Mouse (Mus musculus) gastrocnemius, postnatal 14 days (tissue): ENCODE measurements around the gene Eno3. TPM values are rescaled to one million over a fixed set of nuclear protein-coding genes. Genes with fewer than 3 reads are reported as not detected.

Source experiments
- DNase-seq: peaks from one replicate; pipeline ENCODE4 v3.0.0; 2021; ENCODE audit warnings: mixed read lengths
- intact Hi-C: fragments of 180-260 bp; cut with DNase I; formaldehyde crosslinking; loops from one replicate; pipeline ENCODE4 v1.15.1; 2025; ENCODE audit warnings: low total_unique reads
- total RNA-seq, 2 experiments: library from RNA; stranded (reverse); gene quantifications; 2 replicates each; pipeline ENCODE4 v1.2.3; 2021

The Eno3 gene
- total RNA-seq, 2 experiments from 2014 or later = 6,763 to 7,262 TPM

DNA sequence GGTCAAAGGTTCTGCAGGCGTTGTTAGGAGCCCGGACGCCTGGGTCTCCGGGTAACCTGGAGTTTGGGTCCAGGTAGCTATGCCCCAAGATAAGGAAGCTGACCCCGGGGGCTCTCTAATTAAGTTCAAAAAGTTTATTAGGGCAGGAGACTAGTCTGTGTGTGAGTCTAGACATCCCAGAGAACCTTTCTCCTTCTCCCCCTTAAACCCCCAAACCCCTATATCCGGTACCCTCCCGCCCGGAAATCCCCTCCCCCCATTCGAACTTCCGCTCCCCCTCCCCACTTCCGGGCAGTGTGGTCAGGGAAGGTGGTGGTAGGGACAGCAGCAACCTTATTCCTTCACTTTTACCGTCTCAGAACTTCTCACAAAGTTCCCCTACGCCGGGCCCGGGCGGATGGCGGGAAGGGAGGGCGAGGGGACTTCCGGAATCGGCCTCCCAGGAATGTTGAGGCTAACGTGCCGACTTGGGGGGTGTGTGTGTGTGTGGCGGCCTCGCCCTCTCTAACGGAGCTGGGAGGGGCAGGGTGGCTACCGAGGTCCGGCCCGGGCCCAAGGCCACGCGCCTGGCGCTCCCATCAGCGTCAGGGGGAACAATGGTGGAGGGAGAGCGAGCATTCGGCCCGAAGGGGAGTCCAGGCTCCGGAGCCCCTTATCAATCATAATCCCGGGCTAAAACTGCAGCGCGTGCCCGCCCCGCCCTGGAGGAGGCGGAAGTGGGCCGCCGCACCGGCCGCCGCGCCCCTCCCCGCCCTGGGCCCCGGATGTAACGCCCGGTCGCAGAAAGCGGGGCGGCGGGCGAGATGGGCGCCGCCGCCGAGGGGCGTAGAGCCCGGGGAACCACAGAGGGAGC lies 3.4 kb upstream of the Eno3 start:
- DNase-seq = peak; percentile 70
- intact Hi-C loops = no loop called here

- peak; percentile 84 for DNase-seq
- intact Hi-C loops = no loop called here
These were observed 2.6 kb upstream of the Eno3 start, which contains the start of gene Pfn1 for GRCm38 (mm10) chr11:70654198-70654922. Gene Pfn1 (minus strand): TSS chr11:70654644.

DNA sequence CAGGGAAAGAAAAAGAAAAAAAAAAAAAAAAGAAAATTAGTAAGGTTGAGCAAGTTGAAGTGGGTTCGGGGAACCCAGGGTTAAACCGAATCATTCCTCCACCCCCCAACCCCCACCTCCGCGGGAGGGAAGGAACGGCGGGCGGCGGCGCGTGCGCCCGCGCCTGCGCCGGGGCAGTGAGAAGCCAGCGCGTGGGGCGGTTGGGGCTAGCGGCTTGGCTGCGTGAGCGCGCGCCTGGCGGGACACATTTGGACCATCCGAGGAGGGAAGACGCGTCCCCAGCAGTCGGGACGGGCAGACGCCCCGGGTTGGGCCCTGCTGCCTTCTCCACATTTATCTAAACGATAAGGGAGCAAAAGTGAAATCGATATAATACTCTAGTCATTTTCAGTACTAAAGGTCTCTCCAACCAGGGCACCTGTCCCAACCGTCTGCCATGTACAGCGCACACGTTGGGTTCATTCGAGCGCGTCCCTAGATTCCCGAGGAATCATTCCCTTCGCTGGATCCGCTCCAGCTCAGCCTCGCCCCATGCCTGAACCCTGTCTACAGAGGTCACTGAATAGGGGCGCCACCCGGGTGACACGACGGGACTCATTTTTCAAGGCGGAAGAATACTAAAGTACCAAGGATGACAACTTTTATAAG lies 2.0 kb upstream of the Eno3 start:
- intact Hi-C loops = no loop called here
- DNase-seq = peak; percentile 92

DNA sequence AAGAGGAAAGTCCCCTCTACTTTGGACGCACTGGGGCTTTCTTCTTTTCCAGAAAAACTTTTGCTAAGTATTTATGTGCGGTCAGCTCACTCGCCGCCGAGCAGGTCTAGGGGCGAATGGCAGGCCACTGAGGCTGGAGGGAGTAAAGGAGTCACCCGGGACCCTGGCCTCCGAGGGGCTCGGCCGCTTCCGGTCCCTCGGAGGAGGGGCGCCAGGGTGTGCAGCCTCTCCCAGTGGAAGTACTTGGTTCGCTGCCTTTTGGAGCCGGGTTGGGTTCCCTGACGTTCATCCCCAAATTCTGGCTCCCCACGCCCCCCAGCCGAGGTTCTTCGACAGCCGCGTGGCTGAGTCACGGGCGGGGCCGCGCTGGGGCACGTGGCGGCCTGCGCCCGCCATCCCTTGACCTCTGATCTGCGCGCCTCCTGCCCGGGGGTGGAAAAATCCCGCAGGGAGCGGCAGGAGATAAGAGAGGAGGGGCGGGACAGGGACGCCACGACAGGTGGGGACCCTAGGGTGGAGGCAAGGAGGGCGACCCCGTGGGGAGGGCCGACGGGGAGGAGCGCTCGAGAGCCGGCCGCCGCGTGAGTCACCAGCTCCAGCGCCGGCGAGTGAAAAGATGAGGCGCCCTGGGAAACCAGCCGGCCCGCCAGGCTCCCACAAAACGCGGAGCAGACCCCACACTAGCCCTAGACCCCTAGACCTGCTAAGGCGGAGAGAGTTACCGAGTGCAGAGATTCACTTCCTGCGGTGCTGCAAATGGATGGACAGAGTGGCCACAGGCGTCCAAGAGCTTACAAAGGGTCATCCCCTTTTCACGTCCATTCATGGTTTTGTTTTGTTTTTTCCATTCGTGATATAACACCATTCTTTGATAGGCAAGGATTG lies 1.2 kb upstream of the Eno3 start:
- intact Hi-C loops = no loop called here
- DNase-seq = peak; percentile 84

DNA sequence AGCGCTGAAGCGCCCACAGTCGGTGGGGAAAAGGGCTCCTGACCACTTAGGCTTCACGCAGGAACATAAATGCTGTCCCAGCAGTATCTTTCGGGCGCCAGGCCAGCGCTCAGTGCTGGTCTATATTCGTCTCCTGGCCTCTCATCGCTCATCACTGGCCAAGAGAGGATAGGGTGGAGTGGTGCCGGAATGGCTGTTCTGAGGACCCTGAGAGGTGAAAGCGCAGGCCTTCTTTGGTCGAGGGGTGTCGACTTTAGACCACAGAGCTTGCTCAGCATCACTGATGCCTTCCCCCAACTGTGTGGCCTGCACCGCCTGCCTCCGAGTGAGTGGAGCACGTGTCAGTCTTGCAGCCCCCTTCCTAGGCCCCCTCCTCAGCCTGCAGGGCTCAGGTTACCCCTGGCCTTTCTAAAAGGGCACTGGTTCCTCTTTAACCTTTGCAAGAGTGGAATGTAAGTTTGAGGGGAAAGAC lies 510 bp upstream of the Eno3 start:
- peak; percentile 85 for DNase-seq
- intact Hi-C loops = no loop called here

- intact Hi-C loops = no loop called here
- no peak for DNase-seq
These were observed 571 bp downstream of the Eno3 start for GRCm38 (mm10) chr11:70657573-70657972.

DNA sequence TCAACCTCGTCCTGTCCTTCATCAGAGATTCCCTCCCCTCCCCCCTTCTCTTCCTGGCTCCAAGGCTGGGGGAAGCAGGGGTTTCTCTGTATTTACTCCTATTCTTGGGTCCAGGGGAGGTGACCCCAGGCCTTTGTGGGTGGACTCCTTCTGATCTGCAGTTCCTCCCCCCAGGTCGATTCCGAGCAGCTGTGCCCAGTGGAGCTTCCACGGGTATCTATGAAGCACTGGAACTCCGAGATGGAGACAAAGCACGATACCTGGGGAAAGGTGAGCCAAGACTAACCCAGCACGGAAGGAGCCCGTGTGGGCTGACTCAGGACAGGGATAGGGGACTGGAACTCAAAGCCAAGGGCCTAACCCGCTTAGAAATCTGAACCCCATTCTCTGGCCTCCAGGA lies 989 bp downstream of the Eno3 start:
- intact Hi-C loops = no loop called here
- no peak for DNase-seq

DNA sequence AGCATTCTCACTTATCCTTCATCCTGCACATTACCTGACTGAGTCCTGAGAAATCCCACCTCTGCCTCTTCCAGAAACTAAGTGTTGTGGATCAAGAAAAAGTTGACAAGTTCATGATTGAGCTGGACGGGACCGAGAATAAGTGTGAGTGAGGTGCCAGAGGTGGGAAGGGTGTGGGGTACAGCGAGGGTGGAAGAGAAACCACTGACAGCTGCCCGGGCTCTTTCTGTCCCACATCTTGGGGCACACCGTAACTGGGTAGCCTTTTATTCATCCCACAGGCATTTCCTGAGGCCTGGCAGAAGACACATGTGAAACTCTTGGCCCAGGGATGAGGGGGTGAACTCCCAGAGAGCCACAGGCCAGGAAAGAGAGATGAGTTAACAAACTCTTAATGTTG lies 1.5 kb downstream of the Eno3 start:
- intact Hi-C loops = no loop called here
- no peak for DNase-seq

DNA sequence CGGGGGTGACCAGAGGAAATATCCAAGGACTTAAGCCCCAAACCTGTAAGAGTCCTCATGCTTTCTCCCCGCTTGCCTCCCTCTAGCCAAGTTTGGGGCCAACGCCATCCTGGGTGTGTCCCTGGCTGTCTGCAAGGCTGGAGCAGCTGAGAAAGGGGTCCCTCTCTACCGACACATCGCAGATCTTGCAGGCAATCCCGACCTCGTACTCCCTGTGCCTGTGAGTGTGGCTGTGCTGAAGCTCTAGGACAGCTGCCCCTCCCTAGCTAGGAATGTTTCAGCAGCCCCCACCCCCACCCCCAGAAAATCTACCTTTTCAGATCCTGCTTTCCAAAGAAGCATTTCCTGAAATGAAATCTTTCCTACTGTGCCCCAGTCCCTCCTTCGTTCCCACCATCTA lies 1.9 kb downstream of the Eno3 start:
- intact Hi-C loops = no loop called here
- DNase-seq = no peak

DNA sequence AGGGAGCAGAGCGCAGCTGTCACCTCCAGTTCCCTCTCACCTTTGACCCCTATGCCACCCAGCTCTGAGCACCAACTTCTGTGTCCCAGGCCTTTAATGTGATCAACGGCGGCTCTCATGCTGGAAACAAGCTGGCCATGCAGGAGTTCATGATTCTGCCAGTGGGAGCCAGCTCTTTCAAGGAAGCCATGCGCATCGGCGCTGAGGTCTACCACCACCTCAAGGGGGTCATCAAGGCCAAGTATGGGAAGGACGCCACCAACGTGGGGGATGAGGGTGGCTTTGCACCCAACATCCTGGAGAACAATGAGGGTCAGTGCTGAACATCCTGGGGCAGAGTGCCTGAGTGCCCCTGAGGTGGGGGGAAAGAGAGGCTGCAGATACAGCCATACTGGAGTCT lies 3.6 kb downstream of the Eno3 start:
- intact Hi-C loops = no loop called here
- no peak for DNase-seq

- intact Hi-C loops = no loop called here
- DNase-seq = no peak
These were observed 6.1 kb downstream of the Eno3 start for GRCm38 (mm10) chr11:70663101-70663500.

DNA sequence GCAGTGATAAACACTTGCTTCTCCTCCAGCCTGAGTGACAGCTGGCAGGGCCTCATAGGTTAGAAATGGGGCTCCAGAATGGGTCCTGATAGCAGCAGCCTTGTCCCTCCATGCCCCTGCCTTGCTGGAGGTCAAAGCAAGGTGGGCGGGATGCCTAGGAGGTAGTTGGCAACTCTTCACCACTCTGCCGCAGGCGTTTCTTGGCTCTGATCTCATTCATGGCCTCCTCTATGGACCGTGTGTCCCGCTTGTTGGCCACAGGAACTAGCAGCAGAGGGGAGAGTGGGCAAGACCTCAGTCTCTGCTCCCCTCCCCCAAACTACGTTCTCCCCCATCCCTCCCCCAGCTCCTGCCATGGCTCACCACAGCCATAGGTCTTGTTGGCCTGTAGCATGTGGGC lies 7.0 kb downstream of the Eno3 start:
- intact Hi-C loops = no loop called here
- no peak for DNase-seq

- intact Hi-C loops = no loop called here
- no peak for DNase-seq
These were observed 7.7 kb downstream of the Eno3 start for GRCm38 (mm10) chr11:70664741-70665140.

GRCm38 (mm10) chr11:70666687-70667086 lies 9.7 kb downstream of the Eno3 start:
- intact Hi-C loops = no loop called here

GRCm38 (mm10) chr11:70667271-70668150 lies 10.5 kb downstream of the Eno3 start:
- intact Hi-C loops = no loop called here
- DNase-seq = no peak

More at GRCm38 (mm10) chr11:70666687-70667086, 9.7 kb downstream of the Eno3 start:
- DNase-seq = no peak

GRCm38 (mm10) chr11:70668335-70668770 lies 11.4 kb downstream of the Eno3 start:
- DNase-seq = peak; percentile 85
- intact Hi-C loops = no loop called here

DNA sequence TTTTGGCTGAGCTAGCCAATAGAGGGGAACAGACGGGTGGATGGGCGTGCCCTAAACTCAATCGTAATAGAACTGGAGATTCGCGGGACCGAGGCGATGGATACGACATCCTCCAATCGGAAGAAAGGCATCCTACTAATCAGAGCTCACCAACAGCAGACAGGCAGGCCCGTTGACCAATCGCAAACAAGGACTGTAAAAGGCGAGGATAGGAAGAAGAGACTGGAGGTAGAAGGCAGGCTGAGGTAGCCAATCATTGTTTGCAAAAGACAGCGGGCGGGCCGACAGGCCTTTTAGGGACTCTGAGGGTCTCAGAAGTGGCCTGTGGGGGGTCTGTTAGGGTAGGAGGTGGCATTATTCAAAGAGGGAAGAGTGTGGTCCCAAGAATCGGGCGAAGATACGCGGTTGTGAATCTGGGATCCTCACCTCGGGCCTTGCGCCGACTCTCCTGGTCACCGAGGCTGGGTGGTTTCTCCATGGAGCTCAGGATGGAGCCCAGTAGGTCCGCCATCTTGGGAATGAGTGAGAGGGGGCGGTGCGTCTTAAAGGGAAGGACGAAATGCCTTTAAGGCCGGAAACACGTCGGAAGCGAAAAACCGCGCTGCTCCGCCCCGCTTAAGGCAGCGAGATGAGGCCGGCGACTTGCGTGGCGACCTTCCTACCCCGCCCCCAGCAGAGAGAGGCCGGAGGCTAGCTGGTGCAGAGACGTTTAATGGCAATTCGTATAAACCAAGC lies 11.9 kb downstream of the Eno3 start, which contains the start of gene Spag7:
Gene Spag7, minus strand, starts transcription at position 646 of the 735 bp plus-strand sequence.
- DNase-seq = peak; percentile 94
- intact Hi-C loops = no loop called here
